Mouse (Mus musculus) spleen, postnatal 36 days (tissue): ENCODE measurements around the gene Plxdc1.

Source experiments
- DNase-seq, 2 experiments: peaks; one replicate each; pipeline ENCODE4 v3.0.0; 2022; ENCODE audit warnings: low spot score in 2 of 2, mixed read lengths in 1 of 2

The Plxdc1 gene

GRCm38 (mm10) chr11:98016824-98017223, 30.6 kb upstream of the Plxdc1 start:
- DNase-seq: no peak

GRCm38 (mm10) chr11:98016177-98016576, 29.9 kb upstream of the Plxdc1 start:
- DNase-seq: no peak

- no peak for DNase-seq
These were observed 26.6 kb upstream of the Plxdc1 start for GRCm38 (mm10) chr11:98012831-98013230.

GRCm38 (mm10) chr11:98011716-98012115, 25.5 kb upstream of the Plxdc1 start:
- no peak for DNase-seq

- DNase-seq: no peak
These were observed 21.8 kb upstream of the Plxdc1 start for GRCm38 (mm10) chr11:98008087-98008486.

GRCm38 (mm10) chr11:98005686-98006085, 19.4 kb upstream of the Plxdc1 start:
- no peak for DNase-seq

- DNase-seq: no peak
These were observed 18.8 kb upstream of the Plxdc1 start for GRCm38 (mm10) chr11:98005076-98005475.

- no peak for DNase-seq
These were observed 17.9 kb upstream of the Plxdc1 start for GRCm38 (mm10) chr11:98004161-98004560.

GRCm38 (mm10) chr11:98003171-98003671, 17.0 kb upstream of the Plxdc1 start:
- peak; percentile 50 to 57 for DNase-seq

GRCm38 (mm10) chr11:98002627-98003026, 16.4 kb upstream of the Plxdc1 start:
- peak; percentile 84 to 88 for DNase-seq

GRCm38 (mm10) chr11:98001986-98002385, 15.7 kb upstream of the Plxdc1 start:
- DNase-seq: no peak

GRCm38 (mm10) chr11:98001351-98001824, 15.1 kb upstream of the Plxdc1 start:
- peak; percentile 68 to 70 for DNase-seq

GRCm38 (mm10) chr11:98000378-98001140, 14.3 kb upstream of the Plxdc1 start:
- DNase-seq: peak; percentile 89 to 90

GRCm38 (mm10) chr11:97999748-98000147, 13.5 kb upstream of the Plxdc1 start:
- DNase-seq: peak in 1 of 2 experiments; percentile 41

- peak; percentile 87 to 88 for DNase-seq
These were observed 12.8 kb upstream of the Plxdc1 start for GRCm38 (mm10) chr11:97998898-97999608.

GRCm38 (mm10) chr11:97998074-97998793, 12.0 kb upstream of the Plxdc1 start:
- peak; percentile 55 to 61 for DNase-seq

- DNase-seq: no peak
These were observed 11.2 kb upstream of the Plxdc1 start for GRCm38 (mm10) chr11:97997387-97997960.

GRCm38 (mm10) chr11:97996691-97997090, 10.4 kb upstream of the Plxdc1 start:
- no peak for DNase-seq

GRCm38 (mm10) chr11:97995564-97996288, 9.5 kb upstream of the Plxdc1 start, which contains the start of gene Arl5c:
Gene Arl5c, minus strand, starts transcription at chr11:97996181.
- DNase-seq: peak; percentile 78 to 81

GRCm38 (mm10) chr11:97994539-97995100, 8.4 kb upstream of the Plxdc1 start:
- DNase-seq: peak; percentile 82 to 86
